Mouse (Mus musculus) liver, adult 2 months (tissue): ENCODE data around the gene Fam163b.

Source experiments
- CTCF ChIP-seq: fragments of 200-500 bp; IDR thresholded peaks from 2 replicates; pipeline ENCODE4 v1.5.1; 2011; ENCODE audit warnings: low read depth, low read length, control low read depth
- POLR2A ChIP-seq: fragments of 200-500 bp; IDR thresholded peaks from 2 replicates; pipeline ENCODE4 v1.6.1; 2011; ENCODE audit warnings: low read length, control low read depth; ENCODE audit not compliant: insufficient read depth; ENCODE audit errors: extremely low read depth

DNA sequence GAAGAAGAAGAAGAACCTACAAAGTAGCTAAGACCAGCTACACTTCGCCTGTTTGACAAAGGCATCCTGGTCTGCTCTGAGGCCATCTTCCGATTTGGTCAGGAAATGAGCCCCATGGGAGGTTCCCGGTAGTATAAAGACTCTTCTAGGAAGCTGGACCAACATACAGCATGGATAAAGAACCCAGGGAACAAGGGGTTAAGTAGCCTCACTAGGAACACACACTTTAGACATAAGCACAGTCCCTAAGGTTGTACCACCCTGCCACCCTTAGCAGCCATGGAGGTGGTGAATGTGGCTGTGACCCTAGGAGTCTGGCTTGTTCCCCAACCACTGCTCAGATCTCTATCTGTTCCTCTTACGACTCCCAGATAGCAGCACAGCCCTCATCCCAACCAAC lies 3.9 kb downstream of the Fam163b start:
- no peak for TF ChIP-seq POLR2A
- no peak for TF ChIP-seq CTCF
